Mouse (Mus musculus) liver, embryonic 14.5 days (tissue): ENCODE data around the gene Cdk11b. TPM values are rescaled to one million over a fixed set of nuclear protein-coding genes. Genes with fewer than 3 reads are reported as not detected.

Experiments
- ATAC-seq: fragments of 200-750 bp; cut with Nextera tagmentation; 2 replicates; pipeline ENCODE4 v1.8.0; 2017; ENCODE audit warnings: moderate number of reproducible peaks, mild to moderate bottlenecking, moderate library complexity; ENCODE audit not compliant: insufficient read depth
- DNase-seq, 3 experiments: peaks; one replicate each; pipeline ENCODE4 v3.0.0-alpha.2; 2012 to 2013; ENCODE audit warnings: low read depth in 3 of 3, low spot score in 3 of 3
- H3K27ac ChIP-seq: fragments of 300-500 bp; sonication (generic); 2 replicates; pipeline ENCODE4 v1.5.1; 2014; ENCODE audit warnings: moderate library complexity, mild to moderate bottlenecking, control low read depth, inconsistent platforms
- H3K27me3 ChIP-seq: fragments of 300-500 bp; sonication (generic); 2 replicates; pipeline ENCODE4 v1.6.1; 2014; ENCODE audit warnings: mild to moderate bottlenecking, low read length, moderate library complexity; ENCODE audit not compliant: control insufficient read depth, insufficient read depth
- H3K36me3 ChIP-seq: fragments of 300-500 bp; sonication (generic); replicated peaks from 2 replicates; pipeline ENCODE4 v1.6.1; 2014; ENCODE audit warnings: low read depth; ENCODE audit not compliant: control insufficient read depth, insufficient read depth
- H3K4me1 ChIP-seq, 2 experiments: fragments of 200-500 bp in 1 of 2; fragments of 300-500 bp in 1 of 2; sonication (generic) in 1 of 2; replicated peaks; 2 replicates each; pipeline ENCODE4 v1.6.1; 2012 to 2014; ENCODE audit warnings: antibody characterized with exemption in 1 of 2, inconsistent platforms in 1 of 2, low read length in 1 of 2; ENCODE audit not compliant: control insufficient read depth in 2 of 2, insufficient read depth in 2 of 2
- H3K4me2 ChIP-seq: fragments of 300-500 bp; sonication (generic); 2 replicates; pipeline ENCODE4 v1.6.1; 2014; ENCODE audit warnings: low read depth, mild to moderate bottlenecking, control low read depth, moderate library complexity
- H3K4me3 ChIP-seq, 2 experiments: fragments of 200-500 bp in 1 of 2; fragments of 300-500 bp in 1 of 2; sonication (generic) in 1 of 2; 2 replicates each; pipeline ENCODE4 v1.5.1; 2012 to 2014; ENCODE audit warnings: low read depth in 2 of 2, low read length in 2 of 2, mild to moderate bottlenecking in 2 of 2, control low read depth in 1 of 2, inconsistent platforms in 1 of 2, moderate library complexity in 1 of 2; ENCODE audit not compliant: insufficient read depth in 1 of 2
- H3K9ac ChIP-seq: fragments of 300-500 bp; sonication (generic); replicated peaks from 2 replicates; pipeline ENCODE4 v1.6.1; 2014; ENCODE audit warnings: mild to moderate bottlenecking, control low read depth, moderate library complexity
- H3K9me3 ChIP-seq: fragments of 300-500 bp; sonication (generic); 2 replicates; pipeline ENCODE4 v1.6.1; 2016; ENCODE audit warnings: low read length, mixed read lengths; ENCODE audit not compliant: control insufficient read depth
- CTCF ChIP-seq: IDR thresholded peaks from 2 replicates; pipeline ENCODE4 v1.5.1; 2016; ENCODE audit warnings: antibody characterized with exemption, low read depth, control low read depth
- EP300 ChIP-seq: IDR thresholded peaks from 2 replicates; pipeline ENCODE4 v1.6.1; 2016; ENCODE audit warnings: antibody characterized with exemption, low read depth
- WGBS: fragments of 180-500 bp; shearing (Covaris S2); extraction: QIAGEN DNeasy Blood & Tissue Kit; methylation state at CpG from one replicate; pipeline ENCODE4 v1.1.7; 2014; ENCODE audit not compliant: insufficient replicate concordance; 5-methylcytosine and 5-hydroxymethylcytosine counted together
- polyA plus RNA-seq, 2 experiments: library from polyadenylated mRNA; depleted of rRNA in 1 of 2; stranded (reverse) in 1 of 2; unstranded in 1 of 2; fragments of >200 nt; fragmentation: Nextera tagmentation in 1 of 2; extraction: Ambion mirVana in 1 of 2; gene quantifications; 2 replicates each; pipeline versions ENCODE4 v1.2.1 to v1.2.3; 2012 to 2014

The Cdk11b gene
- polyA plus RNA-seq (2012; rRNA removed) (12.6 and 21.4 TPM in 2 replicates), polyA plus RNA-seq (2014; fragmentation: Nextera tagmentation; extraction: Ambion mirVana) (16.3 and 19.4 TPM in 2 replicates)

- peaks cover 2 to 5% of the 10 kb centered on the region in 2 experiments for H3K4me1 ChIP-seq
- no peaks in the 10 kb centered on the region for H3K27me3 ChIP-seq
- under 1% methylated on average over 84 of the region's 84 CpGs for WGBS
- H3K9ac ChIP-seq = peak within 1 kb of the TSS; percentile 87
- H3K27ac ChIP-seq = peak within 1 kb of the TSS; percentile 95
- peaks cover 31% of the 10 kb centered on the region for H3K36me3 ChIP-seq
- TF ChIP-seq EP300 (no peak), CTCF (no peak)
- H3K9me3 ChIP-seq = no peaks in the 10 kb centered on the region
- DNase-seq (peak; percentile 98), ATAC-seq (peak; percentile 100)
- peak within 1 kb of the TSS; percentile 97 for H3K4me2 ChIP-seq
- H3K4me3 ChIP-seq = peak within 1 kb of the TSS; percentile 80 to 88
Measured at GRCm38 (mm10) chr4:155624338-155625291, at the start of gene Cdk11b. TSS of gene Cdk11b (plus strand) at chr4:155624854.

- no peaks in the 10 kb centered on the region for H3K27me3 ChIP-seq
- H3K27ac ChIP-seq = no peak overlapping the region
- no peak overlapping the region for H3K4me3 ChIP-seq
- H3K4me1 ChIP-seq = peaks cover 0 to 12% of the 10 kb centered on the region in 2 experiments; a peak in 2 of 4 replicates
- WGBS = 25% methylated on average over 11 of the region's 11 CpGs
- H3K9ac ChIP-seq = no peak overlapping the region
- TF ChIP-seq CTCF (no peak), EP300 (no peak)
- ATAC-seq (no peak), DNase-seq (no peak)
- H3K9me3 ChIP-seq = no peaks in the 10 kb centered on the region
- peaks cover 3% of the 10 kb centered on the region; the same call in 1 of the 2 replicates for H3K36me3 ChIP-seq
- H3K4me2 ChIP-seq = no peak overlapping the region
Measured at GRCm38 (mm10) chr4:155574931-155575330, 49.7 kb upstream of the Cdk11b start.

- no peak overlapping the region for H3K4me2 ChIP-seq
- ATAC-seq (no peak), DNase-seq (no peak)
- H3K27me3 ChIP-seq = no peaks in the 10 kb centered on the region
- no peaks in the 10 kb centered on the region for H3K9me3 ChIP-seq
- peaks cover 0 to 11% of the 10 kb centered on the region in 2 experiments; a peak in 2 of 4 replicates for H3K4me1 ChIP-seq
- H3K27ac ChIP-seq = no peak overlapping the region
- H3K36me3 ChIP-seq = peaks cover 3% of the 10 kb centered on the region; the same call in 1 of the 2 replicates
- TF ChIP-seq EP300 = no peak
- TF ChIP-seq CTCF = no peak
- no peak overlapping the region for H3K9ac ChIP-seq
- 75% methylated on average over 8 of the region's 8 CpGs for WGBS
- H3K4me3 ChIP-seq = no peak overlapping the region
Measured at GRCm38 (mm10) chr4:155575521-155575920, 49.1 kb upstream of the Cdk11b start.

GRCm38 (mm10) chr4:155577132-155577531 lies 47.5 kb upstream of the Cdk11b start:
- WGBS = 80% methylated on average over 9 of the region's 9 CpGs
- Histone ChIP-seq H3K27me3 (no peaks in the 10 kb centered on the region), H3K9ac (no peak overlapping the region), H3K27ac (no peak overlapping the region), H3K4me1 (peaks cover 0 to 3% of the 10 kb centered on the region in 2 experiments; a peak in 1 of 4 replicates), H3K4me2 (no peak overlapping the region), H3K4me3 (no peak overlapping the region), H3K36me3 (peaks cover 3% of the 10 kb centered on the region; the same call in 1 of the 2 replicates), H3K9me3 (no peaks in the 10 kb centered on the region)
- TF ChIP-seq EP300 = no peak
- no peak for TF ChIP-seq CTCF
- ATAC-seq (no peak), DNase-seq (no peak)

GRCm38 (mm10) chr4:155577741-155578140 lies 46.9 kb upstream of the Cdk11b start:
- 58% methylated on average over 5 of the region's 5 CpGs for WGBS
- TF ChIP-seq EP300 = no peak
- no peak for TF ChIP-seq CTCF
- H3K9me3 ChIP-seq = no peaks in the 10 kb centered on the region
- H3K27me3 ChIP-seq = no peaks in the 10 kb centered on the region
- H3K4me3 ChIP-seq = no peak overlapping the region
- DNase-seq (no peak), ATAC-seq (no peak)
- no peak overlapping the region for H3K4me2 ChIP-seq
- H3K9ac ChIP-seq = no peak overlapping the region
- H3K36me3 ChIP-seq = peaks cover 3% of the 10 kb centered on the region; the same call in 1 of the 2 replicates
- peaks cover 0 to 3% of the 10 kb centered on the region in 2 experiments; a peak in 1 of 4 replicates for H3K4me1 ChIP-seq
- H3K27ac ChIP-seq = no peak overlapping the region
